Mouse (Mus musculus) lung, embryonic 16.5 days (tissue): ENCODE data around the gene Olfr1366. TPM values are rescaled to one million over a fixed set of nuclear protein-coding genes. Genes with fewer than 3 reads are reported as not detected.
"Not testable (repeated sequence)": the region's sequence is repeated elsewhere in the genome, so short reads cannot be mapped to it uniquely, and the experiment has no call there.

Experiments used
- ATAC-seq: fragments of 200-750 bp; cut with Nextera tagmentation; 2 replicates; pipeline ENCODE4 v1.8.0; 2017; ENCODE audit warnings: low read depth, mild to moderate bottlenecking, moderate library complexity
- H3K27ac ChIP-seq: fragments of 300-500 bp; sonication (generic); 2 replicates; pipeline ENCODE4 v1.5.1; 2014; ENCODE audit warnings: mild to moderate bottlenecking, control low read depth, low read length
- H3K27me3 ChIP-seq: fragments of 300-500 bp; sonication (generic); 2 replicates; pipeline ENCODE4 v1.6.1; 2014; ENCODE audit warnings: low read depth, low read length, mixed read lengths; ENCODE audit not compliant: control insufficient read depth, insufficient read depth
- H3K36me3 ChIP-seq: fragments of 300-500 bp; sonication (generic); 2 replicates; pipeline ENCODE4 v1.6.1; 2014; ENCODE audit warnings: low read length; ENCODE audit not compliant: control insufficient read depth, insufficient read depth
- H3K4me1 ChIP-seq: fragments of 300-500 bp; sonication (generic); replicated peaks from 2 replicates; pipeline ENCODE4 v1.6.1; 2014; ENCODE audit warnings: low read length, mixed read lengths; ENCODE audit not compliant: control insufficient read depth, insufficient read depth
- H3K4me2 ChIP-seq: fragments of 300-500 bp; sonication (generic); 2 replicates; pipeline ENCODE4 v1.6.1; 2014; ENCODE audit warnings: low read depth, low read length, control low read depth
- H3K4me3 ChIP-seq: fragments of 300-500 bp; sonication (generic); 2 replicates; pipeline ENCODE4 v1.5.1; 2014; ENCODE audit warnings: mild to moderate bottlenecking, low read length, control low read depth
- H3K9ac ChIP-seq: fragments of 300-500 bp; sonication (generic); 2 replicates; pipeline ENCODE4 v1.6.1; 2014; ENCODE audit warnings: low read length, control low read depth
- H3K9me3 ChIP-seq: fragments of 300-500 bp; sonication (generic); 2 replicates; pipeline ENCODE4 v1.6.1; 2016; ENCODE audit warnings: low read length; ENCODE audit not compliant: control insufficient read depth
- WGBS: fragments of 180-500 bp; shearing (Covaris S2); extraction: QIAGEN DNeasy Blood & Tissue Kit; methylation state at CpG from one replicate; pipeline ENCODE4 v1.1.7; 2014; 5-methylcytosine and 5-hydroxymethylcytosine counted together
- polyA plus RNA-seq: library from polyadenylated mRNA; unstranded; fragments of >200 nt; fragmentation: Nextera tagmentation; extraction: Ambion mirVana; gene quantifications from 2 replicates; pipeline ENCODE4 v1.2.1, GENCODE M21; 2015

Olfr1366 gene
- polyA plus RNA-seq, 1 experiment from 2014 or later, result 0.11 TPM

- Histone ChIP-seq H3K27ac (no peak overlapping the region), H3K9me3 (no peaks in the 10 kb centered on the region), H3K4me2 (no peak overlapping the region), H3K27me3 (no peaks in the 10 kb centered on the region), H3K36me3 (no peaks in the 10 kb centered on the region), H3K9ac (no peak overlapping the region), H3K4me3 (no peak overlapping the region), H3K4me1 (no peaks in the 10 kb centered on the region; the same call in 1 of the 2 replicates)
- no peak for ATAC-seq
- WGBS, result 80% methylated on average over 5 of the region's 5 CpGs
These were observed 40.3 kb downstream of the Olfr1366 start for GRCm38 (mm10) chr13:21502296-21502695.

- not testable (repeated sequence) for H3K9me3 ChIP-seq, H3K4me1 ChIP-seq, ATAC-seq, H3K36me3 ChIP-seq, H3K27me3 ChIP-seq, H3K4me3 ChIP-seq, H3K9ac ChIP-seq, H3K4me2 ChIP-seq, H3K27ac ChIP-seq
- 92% methylated on average over 17 of the region's 17 CpGs for WGBS
These were observed 41.4 kb downstream of the Olfr1366 start, which contains the start of gene Gm11273 for GRCm38 (mm10) chr13:21501182-21501581. Gene Gm11273 (minus strand): TSS chr13:21501418.

- Histone ChIP-seq H3K9me3 (no peaks in the 10 kb centered on the region), H3K27me3 (no peaks in the 10 kb centered on the region), H3K27ac (no peak within 1 kb of the TSS), H3K9ac (no peak within 1 kb of the TSS), H3K4me3 (no peak within 1 kb of the TSS), H3K4me2 (no peak within 1 kb of the TSS), H3K36me3 (no peaks in the 10 kb centered on the region), H3K4me1 (no peaks in the 10 kb centered on the region)
- WGBS, result 93% methylated on average over 21 of the region's 21 CpGs
- ATAC-seq, result no peak
These were observed 47.5 kb downstream of the Olfr1366 start, which contains the start of gene AK157302 for GRCm38 (mm10) chr13:21495080-21495479. Gene AK157302 (plus strand): TSS chr13:21495223.

GRCm38 (mm10) chr13:21492847-21493246, 49.8 kb downstream of the Olfr1366 start:
- no peak overlapping the region for H3K4me3 ChIP-seq
- H3K4me2 ChIP-seq, result no peak overlapping the region
- no peaks in the 10 kb centered on the region for H3K27me3 ChIP-seq
- no peaks in the 10 kb centered on the region for H3K9me3 ChIP-seq
- no peak for ATAC-seq
- H3K36me3 ChIP-seq, result no peaks in the 10 kb centered on the region
- no peaks in the 10 kb centered on the region for H3K4me1 ChIP-seq
- 90% methylated on average over 5 of the region's 5 CpGs for WGBS
- H3K27ac ChIP-seq, result no peak overlapping the region
- H3K9ac ChIP-seq, result no peak overlapping the region

GRCm38 (mm10) chr13:21486881-21487280, 55.7 kb downstream of the Olfr1366 start:
- H3K4me2 ChIP-seq, result no peak overlapping the region
- no peak for ATAC-seq
- WGBS, result 97% methylated on average over 1 of the region's 1 CpGs
- H3K4me3 ChIP-seq, result no peak overlapping the region
- no peaks in the 10 kb centered on the region for H3K27me3 ChIP-seq
- H3K36me3 ChIP-seq, result peaks cover 3% of the 10 kb centered on the region; the same call in 1 of the 2 replicates
- no peaks in the 10 kb centered on the region for H3K4me1 ChIP-seq
- no peaks in the 10 kb centered on the region; the same call in 1 of the 2 replicates for H3K9me3 ChIP-seq
- H3K9ac ChIP-seq, result no peak overlapping the region
- no peak overlapping the region for H3K27ac ChIP-seq

Other genes starting within 250 kb of the Olfr1366 start
- not detected in 2 replicates for gene Gpx6, start 230.7 kb downstream of the Olfr1366 start, polyA plus RNA-seq
- not detected in 2 replicates for gene Olfr1367, start 195.9 kb downstream of the Olfr1366 start, polyA plus RNA-seq
- 11.5 and 11.7 TPM in 2 replicates for gene Zscan12, start 180.0 kb downstream of the Olfr1366 start, polyA plus RNA-seq
- 84.4 and 85.3 TPM in 2 replicates for gene Zkscan3, start 140.1 kb downstream of the Olfr1366 start, polyA plus RNA-seq
- 3.3 and 3.7 TPM in 2 replicates for gene Pgbd1, start 101.8 kb downstream of the Olfr1366 start, polyA plus RNA-seq
- 35.1 and 39.0 TPM in 2 replicates for gene Zscan26, start 89.1 kb downstream of the Olfr1366 start, polyA plus RNA-seq
- 3.7 and 4.0 TPM in 2 replicates for gene Nkapl, start 74.3 kb downstream of the Olfr1366 start, polyA plus RNA-seq
- 2.8 and 3.9 TPM in 2 replicates for gene Zkscan4, start 63.9 kb downstream of the Olfr1366 start, polyA plus RNA-seq
- gene Gm10065, start 63.4 kb downstream of the Olfr1366 start, polyA plus RNA-seq, result not detected in 2 replicates
- gene AK157302, start 47.6 kb downstream of the Olfr1366 start, polyA plus RNA-seq, result 0.80 and 1.4 TPM in 2 replicates
- gene Gm11273, start 41.4 kb downstream of the Olfr1366 start, polyA plus RNA-seq, result 5.8 and 9.4 TPM in 2 replicates
- gene Zkscan8, start 11.7 kb downstream of the Olfr1366 start, polyA plus RNA-seq, result 5.8 and 6.3 TPM in 2 replicates
- 0.04 TPM in 1 of 2 replicates, not detected in the other for gene Olfr1535, start 17.1 kb upstream of the Olfr1366 start, polyA plus RNA-seq
- gene Olfr1364, start 39.0 kb upstream of the Olfr1366 start, polyA plus RNA-seq, result not detected in 2 replicates
- not detected in 2 replicates for gene Olfr1362, start 71.2 kb upstream of the Olfr1366 start, polyA plus RNA-seq
- gene Olfr11, start 99.7 kb upstream of the Olfr1366 start, polyA plus RNA-seq, result not detected in 2 replicates
- gene Olfr1361, start 120.6 kb upstream of the Olfr1366 start, polyA plus RNA-seq, result not detected in 2 replicates
- not detected in 2 replicates for gene Olfr1360, start 134.6 kb upstream of the Olfr1366 start, polyA plus RNA-seq
- not detected in 2 replicates for gene Olfr1359, start 155.3 kb upstream of the Olfr1366 start, polyA plus RNA-seq
- 3.4 and 4.5 TPM in 2 replicates for gene Hist1h2bl, start 173.3 kb upstream of the Olfr1366 start, polyA plus RNA-seq
- 33.0 and 45.8 TPM in 2 replicates for gene Hist1h2ai, start 173.6 kb upstream of the Olfr1366 start, polyA plus RNA-seq
- gene Hist1h3h, start 174.9 kb upstream of the Olfr1366 start, polyA plus RNA-seq, result 13.5 and 20.4 TPM in 2 replicates
- 4.9 and 5.8 TPM in 2 replicates for gene Hist1h2bm, start 179.2 kb upstream of the Olfr1366 start, polyA plus RNA-seq
- 1.3 and 1.4 TPM in 2 replicates for gene Hist1h4j, start 192.3 kb upstream of the Olfr1366 start, polyA plus RNA-seq
- 2.0 and 5.4 TPM in 2 replicates for gene Hist1h4k, start 207.7 kb upstream of the Olfr1366 start, polyA plus RNA-seq
- gene Hist1h2ak, start 211.0 kb upstream of the Olfr1366 start, polyA plus RNA-seq, result 31.5 and 35.8 TPM in 2 replicates
- 5.8 and 7.8 TPM in 2 replicates for gene Hist1h2bn, start 211.3 kb upstream of the Olfr1366 start, polyA plus RNA-seq
- 23.4 and 24.2 TPM in 2 replicates for gene Hist1h1b, start 237.8 kb upstream of the Olfr1366 start, polyA plus RNA-seq
- gene Hist1h3i, start 240.6 kb upstream of the Olfr1366 start, polyA plus RNA-seq, result 103 and 124 TPM in 2 replicates
- gene Hist1h2an, start 244.4 kb upstream of the Olfr1366 start, polyA plus RNA-seq, result 1.8 and 5.1 TPM in 2 replicates
- 1.0 and 1.2 TPM in 2 replicates for gene Hist1h2bp, start 244.7 kb upstream of the Olfr1366 start, polyA plus RNA-seq